In genomic region chr7:121640998-121641762, GRCm38 (mm10) we compare ENCODE assay signal across 7 mouse cellular contexts.
DNase-seq lines count a peak whose midpoint lies in the region; ATAC-seq and TF ChIP-seq lines count a peak whose summit lies in the region.

No protein-coding gene starts in this region.

- H3K27me3 ChIP-seq in forebrain, embryonic 14.5 days (replicated peaks; ENCODE audit: control insufficient read depth, insufficient read depth, low read length), result no peaks in the 10 kb centered on the region
- no peaks in the 10 kb centered on the region for H3K27me3 ChIP-seq in kidney, postnatal 0 days (ENCODE audit: insufficient read depth, low read length)
- no peaks in the 10 kb centered on the region for H3K27me3 ChIP-seq in lung, embryonic 14.5 days (ENCODE audit: insufficient read depth, low read length)

- no peak overlapping the region for H3K27ac ChIP-seq in forebrain, embryonic 14.5 days (ENCODE audit: low read depth, low read length)
- H3K27ac ChIP-seq in kidney, postnatal 0 days, result no peak overlapping the region
- H3K27ac ChIP-seq in lung, embryonic 14.5 days (ENCODE audit: low read depth), result no peak overlapping the region

- WGBS in forebrain, embryonic 14.5 days, result 57% methylated on average over 12 of the region's 12 CpGs
- 47% methylated on average over 12 of the region's 12 CpGs for WGBS in kidney, postnatal 0 days
- WGBS in lung, embryonic 14.5 days, result 56% methylated on average over 12 of the region's 12 CpGs

- H3K4me3 ChIP-seq in forebrain, embryonic 14.5 days (ENCODE audit: low read depth, low read length), result no peak overlapping the region
- H3K4me3 ChIP-seq in kidney, postnatal 0 days (replicated peaks; ENCODE audit: low read depth, low read length), result no peak overlapping the region
- H3K4me3 ChIP-seq in lung, embryonic 14.5 days (ENCODE audit: low read depth, low read length), result no peak overlapping the region

- peak; percentile 94 for DNase-seq in 416B (ENCODE audit: low read depth)
- DNase-seq in CD4-positive helper T cell, adult 2 months (ENCODE audit: low read depth, low spot score), result peak; percentile 72
- peak; percentile 30 for DNase-seq in brain, embryonic 18.5 days (ENCODE audit: low read depth, low spot score)
- DNase-seq in forebrain, embryonic 14.5 days (ENCODE audit: low spot score), result peak; percentile 82
- peak; percentile 76 for DNase-seq in kidney, postnatal 0 days (ENCODE audit: low spot score)
- peak; percentile 84 for DNase-seq in lung, embryonic 14.5 days
- peak; percentile 76 for DNase-seq in retina, postnatal 1 day

- H3K36me3 ChIP-seq in forebrain, embryonic 14.5 days (ENCODE audit: control insufficient read depth, insufficient read depth, low read length), result peaks cover 6% of the 10 kb centered on the region; the same call in 1 of the 2 replicates
- no peaks in the 10 kb centered on the region for H3K36me3 ChIP-seq in kidney, postnatal 0 days (ENCODE audit: insufficient read depth, low read length)
- H3K36me3 ChIP-seq in lung, embryonic 14.5 days (ENCODE audit: insufficient read depth), result no peaks in the 10 kb centered on the region

- peak; percentile 80 for TF ChIP-seq CTCF in kidney, postnatal 0 days (IDR thresholded peaks at IDR 0.05; ENCODE audit: low read depth)
- peak; percentile 86 for TF ChIP-seq CTCF in lung, embryonic 14.5 days (IDR thresholded peaks at IDR 0.05; ENCODE audit: low read depth)

- H3K9ac ChIP-seq in forebrain, embryonic 14.5 days (ENCODE audit: low read length), result no peak overlapping the region
- H3K9ac ChIP-seq in kidney, postnatal 0 days (ENCODE audit: low read depth, low read length), result no peak overlapping the region
- H3K9ac ChIP-seq in lung, embryonic 14.5 days, result no peak overlapping the region

- no peak overlapping the region for H3K4me2 ChIP-seq in forebrain, embryonic 14.5 days (ENCODE audit: low read length)
- no peak overlapping the region for H3K4me2 ChIP-seq in kidney, postnatal 0 days (ENCODE audit: low read length)
- no peak overlapping the region for H3K4me2 ChIP-seq in lung, embryonic 14.5 days

- no peaks in the 10 kb centered on the region for H3K9me3 ChIP-seq in forebrain, embryonic 14.5 days (replicated peaks; ENCODE audit: control insufficient read depth, low read length)
- no peaks in the 10 kb centered on the region for H3K9me3 ChIP-seq in kidney, postnatal 0 days (replicated peaks; ENCODE audit: low read length)
- no peaks in the 10 kb centered on the region for H3K9me3 ChIP-seq in lung, embryonic 14.5 days (ENCODE audit: low read depth, low read length)

- peak; percentile 20; the same call in 1 of the 2 replicates for ATAC-seq in forebrain, embryonic 14.5 days
- ATAC-seq in kidney, postnatal 0 days (replicated peaks; ENCODE audit: low FRiP score, low read depth), result peak; percentile 21; the same call in 1 of the 2 replicates
- no peak; the same call in 1 of the 2 replicates for ATAC-seq in lung, embryonic 14.5 days (ENCODE audit: insufficient read depth)

- no peaks in the 10 kb centered on the region for H3K4me1 ChIP-seq in forebrain, embryonic 14.5 days (ENCODE audit: control insufficient read depth, insufficient read depth, low read length)
- H3K4me1 ChIP-seq in kidney, postnatal 0 days (replicated peaks; ENCODE audit: insufficient read depth, low read length), result no peaks in the 10 kb centered on the region
- no peaks in the 10 kb centered on the region for H3K4me1 ChIP-seq in lung, embryonic 14.5 days (ENCODE audit: insufficient read depth)

Comparison
In these comparisons a context has a peak if more than half of its experiments do, and no peak if none do; other contexts are left out.
1. DNase-seq: peak in every context shown above with its lines; median percentile 94 in 416B; 84 in lung, embryonic 14.5 days; 82 in forebrain, embryonic 14.5 days; 76 in kidney, postnatal 0 days; 76 in retina, postnatal 1 day; 72 in CD4-positive helper T cell, adult 2 months; 30 in brain, embryonic 18.5 days.